Mouse (Mus musculus) limb, embryonic 14.5 days (tissue): Measurements from ENCODE around the gene Krt15. TPM values are rescaled to one million over a fixed set of nuclear protein-coding genes. Genes with fewer than 3 reads are reported as not detected.

Experiments used
- ATAC-seq: fragments of 200-750 bp; cut with Nextera tagmentation; 2 replicates; pipeline ENCODE4 v1.8.0; 2017; ENCODE audit warnings: low read depth, moderate number of reproducible peaks, moderate TSS enrichment; ENCODE audit not compliant: low FRiP score
- DNase-seq: peaks from one replicate; pipeline ENCODE4 v3.0.0-alpha.2; 2015; ENCODE audit warnings: low spot score
- H3K27ac ChIP-seq: fragments of 300-500 bp; sonication (generic); replicated peaks from 2 replicates; pipeline ENCODE4 v1.5.1; 2014; ENCODE audit warnings: low read depth, mild to moderate bottlenecking, low read length, moderate library complexity, mixed read lengths
- H3K27me3 ChIP-seq: fragments of 300-500 bp; sonication (generic); 2 replicates; pipeline ENCODE4 v1.6.1; 2014; ENCODE audit warnings: low read length, mixed read lengths; ENCODE audit not compliant: control insufficient read depth, insufficient read depth
- H3K36me3 ChIP-seq: fragments of 300-500 bp; sonication (generic); 2 replicates; pipeline ENCODE4 v1.6.1; 2014; ENCODE audit warnings: mild to moderate bottlenecking, low read length, moderate library complexity, mixed read lengths; ENCODE audit not compliant: control insufficient read depth, insufficient read depth
- H3K4me1 ChIP-seq: fragments of 300-500 bp; sonication (generic); 2 replicates; pipeline ENCODE4 v1.6.1; 2014; ENCODE audit warnings: antibody characterized with exemption, low read length, mixed read lengths; ENCODE audit not compliant: control insufficient read depth, insufficient read depth
- H3K4me2 ChIP-seq: fragments of 300-500 bp; sonication (generic); replicated peaks from 2 replicates; pipeline ENCODE4 v1.6.1; 2014; ENCODE audit warnings: low read depth, mild to moderate bottlenecking, low read length, moderate library complexity; ENCODE audit not compliant: severe bottlenecking
- H3K4me3 ChIP-seq: fragments of 300-500 bp; sonication (generic); replicated peaks from 2 replicates; pipeline ENCODE4 v1.5.1; 2014; ENCODE audit warnings: low read length
- H3K9ac ChIP-seq: fragments of 300-500 bp; sonication (generic); 2 replicates; pipeline ENCODE4 v1.6.1; 2014; ENCODE audit warnings: mild to moderate bottlenecking, low read depth, low read length, moderate library complexity; ENCODE audit not compliant: severe bottlenecking
- H3K9me3 ChIP-seq: fragments of 300-500 bp; sonication (generic); 2 replicates; pipeline ENCODE4 v1.6.1; 2016; ENCODE audit warnings: low read length; ENCODE audit not compliant: control insufficient read depth
- POLR2A ChIP-seq: fragments of 200-500 bp; IDR thresholded peaks from 2 replicates; pipeline ENCODE4 v1.8.0; 2012; ENCODE audit warnings: inconsistent platforms, mild to moderate bottlenecking, moderate library complexity, borderline replicate concordance; ENCODE audit not compliant: insufficient read depth, insufficient read length; ENCODE audit errors: extremely low read depth
- WGBS: fragments of 180-500 bp; shearing (Covaris S2); extraction: QIAGEN DNeasy Blood & Tissue Kit; methylation state at CpG from one replicate; pipeline ENCODE4 v1.1.7; 2014; 5-methylcytosine and 5-hydroxymethylcytosine counted together
- polyA plus RNA-seq, 2 experiments: library from polyadenylated mRNA; depleted of rRNA in 1 of 2; stranded (reverse) in 1 of 2; unstranded in 1 of 2; fragments of >200 nt; fragmentation: Nextera tagmentation in 1 of 2; extraction: Ambion mirVana in 1 of 2; gene quantifications; 2 replicates each; pipeline versions ENCODE4 v1.2.1 to v1.2.3; 2012 to 2014

The Krt15 gene
- polyA plus RNA-seq, 2 experiments = 205 to 213 TPM

GRCm38 (mm10) chr11:100087861-100088260 is 47.9 kb downstream of the Krt15 start, which contains the start of gene Krt32:
Gene Krt32, minus strand, starts transcription at chr11:100088226.
- DNase-seq (no peak), ATAC-seq (no peak)
- 88% methylated on average over 10 of the region's 10 CpGs for WGBS
- H3K9ac ChIP-seq = no peak within 1 kb of the TSS
- no peaks in the 10 kb centered on the region for H3K36me3 ChIP-seq
- no peak within 1 kb of the TSS for H3K4me2 ChIP-seq
- no peaks in the 10 kb centered on the region for H3K27me3 ChIP-seq
- H3K4me1 ChIP-seq = no peaks in the 10 kb centered on the region
- no peak within 1 kb of the TSS for H3K4me3 ChIP-seq
- TF ChIP-seq POLR2A = no peak
- no peak within 1 kb of the TSS for H3K27ac ChIP-seq
- no peaks in the 10 kb centered on the region for H3K9me3 ChIP-seq

Other genes starting within 250 kb of the Krt15 start
- gene Krtap31-1, start 228.0 kb downstream of the Krt15 start, polyA plus RNA-seq (2012; rRNA removed) = not detected in 2 replicates
- not detected in 2 replicates for gene Krtap31-1, start 228.0 kb downstream of the Krt15 start, polyA plus RNA-seq (2014; fragmentation: Nextera tagmentation; extraction: Ambion mirVana)
- not detected in 2 replicates for gene Gm11565, start 221.2 kb downstream of the Krt15 start, polyA plus RNA-seq (2012; rRNA removed)
- gene Gm11565, start 221.2 kb downstream of the Krt15 start, polyA plus RNA-seq (2014; fragmentation: Nextera tagmentation; extraction: Ambion mirVana) = not detected in 2 replicates
- gene Krtap31-2, start 199.6 kb downstream of the Krt15 start, polyA plus RNA-seq (2012; rRNA removed) = not detected in 2 replicates
- not detected in 2 replicates for gene Krtap31-2, start 199.6 kb downstream of the Krt15 start, polyA plus RNA-seq (2014; fragmentation: Nextera tagmentation; extraction: Ambion mirVana)
- gene Krtap9-5, start 187.5 kb downstream of the Krt15 start, polyA plus RNA-seq (2012; rRNA removed) = not detected in 2 replicates
- gene Krtap9-5, start 187.5 kb downstream of the Krt15 start, polyA plus RNA-seq (2014; fragmentation: Nextera tagmentation; extraction: Ambion mirVana) = not detected in 2 replicates
- gene Krtap29-1, start 156.9 kb downstream of the Krt15 start, polyA plus RNA-seq (2012; rRNA removed) = 0.09 TPM in 1 of 2 replicates, not detected in the other
- not detected in 2 replicates for gene Krtap29-1, start 156.9 kb downstream of the Krt15 start, polyA plus RNA-seq (2014; fragmentation: Nextera tagmentation; extraction: Ambion mirVana)
- not detected in 2 replicates for gene Krtap16-1, start 149.3 kb downstream of the Krt15 start, polyA plus RNA-seq (2012; rRNA removed)
- gene Krtap16-1, start 149.3 kb downstream of the Krt15 start, polyA plus RNA-seq (2014; fragmentation: Nextera tagmentation; extraction: Ambion mirVana) = 0.19 TPM in 1 of 2 replicates, not detected in the other
- 0.09 and 0.19 TPM in 2 replicates for gene Krtap17-1, start 141.9 kb downstream of the Krt15 start, polyA plus RNA-seq (2012; rRNA removed)
- gene Krtap17-1, start 141.9 kb downstream of the Krt15 start, polyA plus RNA-seq (2014; fragmentation: Nextera tagmentation; extraction: Ambion mirVana) = 0.37 TPM in 1 of 2 replicates, not detected in the other
- 0.08 TPM in 1 of 2 replicates, not detected in the other for gene Krt33a, start 119.7 kb downstream of the Krt15 start, polyA plus RNA-seq (2012; rRNA removed)
- 0.15 and 0.29 TPM in 2 replicates for gene Krt33a, start 119.7 kb downstream of the Krt15 start, polyA plus RNA-seq (2014; fragmentation: Nextera tagmentation; extraction: Ambion mirVana)
- 0.31 and 0.41 TPM in 2 replicates for gene Krt33b, start 106.1 kb downstream of the Krt15 start, polyA plus RNA-seq (2012; rRNA removed)
- gene Krt33b, start 106.1 kb downstream of the Krt15 start, polyA plus RNA-seq (2014; fragmentation: Nextera tagmentation; extraction: Ambion mirVana) = 0.17 and 0.54 TPM in 2 replicates
- gene Krt34, start 94.4 kb downstream of the Krt15 start, polyA plus RNA-seq (2012; rRNA removed) = not detected in 2 replicates
- 0.11 TPM in 1 of 2 replicates, not detected in the other for gene Krt34, start 94.4 kb downstream of the Krt15 start, polyA plus RNA-seq (2014; fragmentation: Nextera tagmentation; extraction: Ambion mirVana)
- 0.04 and 0.13 TPM in 2 replicates for gene Krt31, start 85.4 kb downstream of the Krt15 start, polyA plus RNA-seq (2012; rRNA removed)
- gene Krt31, start 85.4 kb downstream of the Krt15 start, polyA plus RNA-seq (2014; fragmentation: Nextera tagmentation; extraction: Ambion mirVana) = 0.26 TPM in 1 of 2 replicates, not detected in the other
- gene Krt32, start 47.7 kb downstream of the Krt15 start, polyA plus RNA-seq (2012; rRNA removed) = 0.10 TPM in 1 of 2 replicates, not detected in the other
- gene Krt32, start 47.7 kb downstream of the Krt15 start, polyA plus RNA-seq (2014; fragmentation: Nextera tagmentation; extraction: Ambion mirVana) = 0.40 TPM in 1 of 2 replicates, not detected in the other
- 1.7 and 2.9 TPM in 2 replicates for gene Krt35, start 39.7 kb downstream of the Krt15 start, polyA plus RNA-seq (2012; rRNA removed)
- gene Krt35, start 39.7 kb downstream of the Krt15 start, polyA plus RNA-seq (2014; fragmentation: Nextera tagmentation; extraction: Ambion mirVana) = 7.0 and 7.2 TPM in 2 replicates
- gene Krt36, start 30.3 kb downstream of the Krt15 start, polyA plus RNA-seq (2012; rRNA removed) = 0.36 and 1.1 TPM in 2 replicates
- gene Krt36, start 30.3 kb downstream of the Krt15 start, polyA plus RNA-seq (2014; fragmentation: Nextera tagmentation; extraction: Ambion mirVana) = 2.9 and 5.9 TPM in 2 replicates
- 0.15 and 0.62 TPM in 2 replicates for gene Krt13, start 14.4 kb downstream of the Krt15 start, polyA plus RNA-seq (2012; rRNA removed)
- 0.54 and 1.7 TPM in 2 replicates for gene Krt13, start 14.4 kb downstream of the Krt15 start, polyA plus RNA-seq (2014; fragmentation: Nextera tagmentation; extraction: Ambion mirVana)
- 30.3 and 74.0 TPM in 2 replicates for gene Krt19, start 12.7 kb upstream of the Krt15 start, polyA plus RNA-seq (2012; rRNA removed)
- gene Krt19, start 12.7 kb upstream of the Krt15 start, polyA plus RNA-seq (2014; fragmentation: Nextera tagmentation; extraction: Ambion mirVana) = 89.1 and 105 TPM in 2 replicates
- 0.24 and 0.39 TPM in 2 replicates for gene Krt9, start 57.3 kb upstream of the Krt15 start, polyA plus RNA-seq (2012; rRNA removed)
- not detected in 2 replicates for gene Krt9, start 57.3 kb upstream of the Krt15 start, polyA plus RNA-seq (2014; fragmentation: Nextera tagmentation; extraction: Ambion mirVana)
- 238 and 293 TPM in 2 replicates for gene Krt14, start 71.6 kb upstream of the Krt15 start, polyA plus RNA-seq (2012; rRNA removed)
- 480 and 495 TPM in 2 replicates for gene Krt14, start 71.6 kb upstream of the Krt15 start, polyA plus RNA-seq (2014; fragmentation: Nextera tagmentation; extraction: Ambion mirVana)
- 0.24 and 0.26 TPM in 2 replicates for gene Krt16, start 113.0 kb upstream of the Krt15 start, polyA plus RNA-seq (2012; rRNA removed)
- 0.29 and 0.61 TPM in 2 replicates for gene Krt16, start 113.0 kb upstream of the Krt15 start, polyA plus RNA-seq (2014; fragmentation: Nextera tagmentation; extraction: Ambion mirVana)
- 22.1 and 28.1 TPM in 2 replicates for gene Krt17, start 125.1 kb upstream of the Krt15 start, polyA plus RNA-seq (2012; rRNA removed)
- gene Krt17, start 125.1 kb upstream of the Krt15 start, polyA plus RNA-seq (2014; fragmentation: Nextera tagmentation; extraction: Ambion mirVana) = 75.5 and 78.5 TPM in 2 replicates
- 0.06 and 0.08 TPM in 2 replicates for gene Krt42, start 133.9 kb upstream of the Krt15 start, polyA plus RNA-seq (2012; rRNA removed)
- not detected in 2 replicates for gene Krt42, start 133.9 kb upstream of the Krt15 start, polyA plus RNA-seq (2014; fragmentation: Nextera tagmentation; extraction: Ambion mirVana)
- 229 and 342 TPM in 2 replicates for gene Eif1, start 184.0 kb upstream of the Krt15 start, polyA plus RNA-seq (2012; rRNA removed)
- 1,852 and 1,886 TPM in 2 replicates for gene Eif1, start 184.0 kb upstream of the Krt15 start, polyA plus RNA-seq (2014; fragmentation: Nextera tagmentation; extraction: Ambion mirVana)
- 0.36 and 0.74 TPM in 2 replicates for gene Gast, start 198.5 kb upstream of the Krt15 start, polyA plus RNA-seq (2012; rRNA removed)
- 0.47 and 0.50 TPM in 2 replicates for gene Gast, start 198.5 kb upstream of the Krt15 start, polyA plus RNA-seq (2014; fragmentation: Nextera tagmentation; extraction: Ambion mirVana)
- gene Hap1, start 220.2 kb upstream of the Krt15 start, polyA plus RNA-seq (2012; rRNA removed) = 3.8 and 4.4 TPM in 2 replicates
- gene Hap1, start 220.2 kb upstream of the Krt15 start, polyA plus RNA-seq (2014; fragmentation: Nextera tagmentation; extraction: Ambion mirVana) = 1.4 and 1.6 TPM in 2 replicates